ENCODE assay signal across 22 mouse cellular contexts in genomic region chr11:59780241-59780640, GRCm38 (mm10). TPM values are rescaled to one million over a fixed set of nuclear protein-coding genes. Genes with fewer than 3 reads are reported as not detected.
DNase-seq lines count a peak whose midpoint lies in the region; ATAC-seq and TF ChIP-seq lines count a peak whose summit lies in the region.
"Had no signal": no experiment of that assay in that cellular context is flagged by ENCODE, and none has a peak within 500 bp of the region (broad histone marks: within the 10 kb centered on the region; RNA-seq: fewer than 3 reads in every experiment).

No protein-coding gene starts in this region.

- no peak for TF ChIP-seq CTCF in heart, postnatal 0 days (IDR thresholded peaks at IDR 0.05; ENCODE audit: low read depth)
- TF ChIP-seq CTCF in stomach, postnatal 0 days (IDR thresholded peaks at IDR 0.05; ENCODE audit: low read depth), result no peak

- H3K36me3 ChIP-seq in heart, postnatal 0 days (replicated peaks; ENCODE audit: control insufficient read depth, insufficient read depth, low read length), result peaks cover 23% of the 10 kb centered on the region
- H3K36me3 ChIP-seq in heart, embryonic 10.5 days, result peaks cover 38% of the 10 kb centered on the region
- H3K36me3 ChIP-seq in myocyte (ENCODE audit: control insufficient read depth, insufficient read depth), result peaks cover 25% of the 10 kb centered on the region
- peaks cover 17% of the 10 kb centered on the region for H3K36me3 ChIP-seq in stomach, postnatal 0 days (ENCODE audit: control insufficient read depth, insufficient read depth, low read length)

- H3K27ac ChIP-seq in heart, postnatal 0 days (ENCODE audit: low read depth), result peak overlapping the region; percentile 40
- H3K27ac ChIP-seq in heart, embryonic 10.5 days, result no peak overlapping the region
- no peak overlapping the region for H3K27ac ChIP-seq in stomach, postnatal 0 days (replicated peaks)
- H3K27ac ChIP-seq: embryonic facial prominence, embryonic 12.5 days; embryonic facial prominence, embryonic 15.5 days; heart, adult 2 months; hindbrain, embryonic 12.5 days; hindbrain, embryonic 15.5 days had no signal

- H3K27me3 ChIP-seq in heart, postnatal 0 days (ENCODE audit: control insufficient read depth, insufficient read depth, low read length), result no peaks in the 10 kb centered on the region
- peaks cover 4% of the 10 kb centered on the region; the same call in 1 of the 2 replicates for H3K27me3 ChIP-seq in heart, embryonic 10.5 days (ENCODE audit: insufficient read depth, poor library complexity, severe bottlenecking)
- no peaks in the 10 kb centered on the region for H3K27me3 ChIP-seq in myocyte (ENCODE audit: control insufficient read depth, insufficient read depth, insufficient read length)
- no peaks in the 10 kb centered on the region for H3K27me3 ChIP-seq in stomach, postnatal 0 days (ENCODE audit: control insufficient read depth, insufficient read depth, low read length)
- H3K27me3 ChIP-seq: embryonic facial prominence, embryonic 12.5 days; embryonic facial prominence, embryonic 15.5 days; heart, embryonic 12.5 days; hindbrain, embryonic 12.5 days; hindbrain, embryonic 15.5 days had no signal

- H3ac ChIP-seq in myocyte (ENCODE audit: control insufficient read depth, insufficient read length), result no peak overlapping the region

- no peak for TF ChIP-seq EP300 in heart, postnatal 0 days (IDR thresholded peaks at IDR 0.05; ENCODE audit: low read depth)
- no peak for TF ChIP-seq EP300 in stomach, postnatal 0 days (optimal IDR thresholded peaks at IDR 0.05)

- no peaks in the 10 kb centered on the region for H3K9me3 ChIP-seq in heart, postnatal 0 days (replicated peaks; ENCODE audit: control insufficient read depth, low read length)
- no peaks in the 10 kb centered on the region for H3K9me3 ChIP-seq in heart, embryonic 10.5 days
- H3K9me3 ChIP-seq in stomach, postnatal 0 days (ENCODE audit: control insufficient read depth, low read length), result no peaks in the 10 kb centered on the region
- H3K9me3 ChIP-seq: embryonic facial prominence, embryonic 12.5 days; embryonic facial prominence, embryonic 15.5 days; heart, embryonic 12.5 days; hindbrain, embryonic 12.5 days; hindbrain, embryonic 15.5 days had no signal

- ATAC-seq in heart, postnatal 0 days (ENCODE audit: insufficient read depth, low read depth), result no peak
- ATAC-seq in stomach, postnatal 0 days (ENCODE audit: low FRiP score, low TSS enrichment), result no peak
- ATAC-seq: CD4-positive, CD25-positive, alpha-beta regulatory T cell, adult 4 months; forebrain, embryonic 14.5 days; forebrain, postnatal 0 days had no signal

- no peak overlapping the region for H3K4me2 ChIP-seq in heart, postnatal 0 days (ENCODE audit: low read depth, low read length)
- no peak overlapping the region for H3K4me2 ChIP-seq in myocyte (ENCODE audit: low read depth)
- H3K4me2 ChIP-seq in stomach, postnatal 0 days (replicated peaks; ENCODE audit: low read depth), result no peak overlapping the region
- H3K4me2 ChIP-seq: embryonic facial prominence, embryonic 12.5 days; embryonic facial prominence, embryonic 15.5 days; heart, embryonic 12.5 days; hindbrain, embryonic 12.5 days; hindbrain, embryonic 15.5 days had no signal

- no peak overlapping the region for H3K4me3 ChIP-seq in heart, postnatal 0 days (ENCODE audit: low read depth, low read length)
- no peak overlapping the region for H3K4me3 ChIP-seq in heart, embryonic 10.5 days
- H3K4me3 ChIP-seq in myocyte, result no peak overlapping the region
- no peak overlapping the region for H3K4me3 ChIP-seq in stomach, postnatal 0 days (ENCODE audit: low read depth, low read length)
- H3K4me3 ChIP-seq: embryonic facial prominence, embryonic 12.5 days; embryonic facial prominence, embryonic 15.5 days; heart, adult 2 months; heart, embryonic 12.5 days; hindbrain, embryonic 12.5 days; hindbrain, embryonic 15.5 days had no signal

- peaks cover 7% of the 10 kb centered on the region for H3K4me1 ChIP-seq in heart, postnatal 0 days (ENCODE audit: control insufficient read depth, insufficient read depth)
- peaks cover 24% of the 10 kb centered on the region for H3K4me1 ChIP-seq in heart, embryonic 10.5 days
- H3K4me1 ChIP-seq in stomach, postnatal 0 days (replicated peaks; ENCODE audit: control insufficient read depth, insufficient read depth), result no peaks in the 10 kb centered on the region
- H3K4me1 ChIP-seq: embryonic facial prominence, embryonic 12.5 days; embryonic facial prominence, embryonic 15.5 days; hindbrain, embryonic 12.5 days; hindbrain, embryonic 15.5 days had no signal

- H3K9ac ChIP-seq in heart, postnatal 0 days (replicated peaks; ENCODE audit: low read depth, low read length), result no peak overlapping the region
- H3K9ac ChIP-seq in stomach, postnatal 0 days (ENCODE audit: low read length), result no peak overlapping the region
- H3K9ac ChIP-seq: embryonic facial prominence, embryonic 12.5 days; embryonic facial prominence, embryonic 15.5 days; forebrain, postnatal 0 days; heart, embryonic 12.5 days; hindbrain, embryonic 12.5 days; hindbrain, embryonic 15.5 days had no signal

- peak; percentile 38 for DNase-seq in heart, postnatal 0 days (ENCODE audit: low spot score)
- no peak for DNase-seq in heart, embryonic 10.5 days (ENCODE audit: low spot score)
- peak; percentile 33 for DNase-seq in lung, postnatal 36 days
- DNase-seq in lung, postnatal 25 days (ENCODE audit: low spot score), result no peak
- DNase-seq in stomach, postnatal 0 days (ENCODE audit: low spot score), result peak; percentile 43
- DNase-seq: adrenal gland, adult 2 months; adrenal gland, postnatal 14 days; cerebellum, adult 11 months; cerebellum, adult 2 months; cerebellum, adult 9-11 months; forebrain, postnatal 0 days; gastrocnemius, postnatal 25 days had no signal

- TF ChIP-seq POLR2A in myocyte (IDR thresholded peaks at IDR 0.05; ENCODE audit: insufficient read length, low read depth), result no peak

- 56% methylated on average over 4 of the region's 4 CpGs for WGBS in heart, postnatal 0 days
- 79% methylated on average over 4 of the region's 4 CpGs for WGBS in heart, embryonic 10.5 days
- 60% methylated on average over 4 of the region's 4 CpGs for WGBS in stomach, postnatal 0 days

- H3K79me2 ChIP-seq in myocyte (ENCODE audit: control insufficient read depth, insufficient read depth), result no peaks in the 10 kb centered on the region

TF ChIP-seq in myocyte, 11 proteins besides CTCF, POLR2A, EP300 and RAD21:
- TF ChIP-seq MYOD1 (IDR thresholded peaks at IDR 0.05; ENCODE audit: control insufficient read depth in 1 of 3, insufficient read length in 2 of 3, low read depth in 2 of 3) (no peak), POLR2AphosphoS2 (IDR thresholded peaks at IDR 0.05; ENCODE audit: insufficient read length, low read depth) (peak; percentile 59), REST (IDR thresholded peaks at IDR 0.05; ENCODE audit: insufficient read depth, insufficient read length) (no peak)

RNA-seq across cellular contexts. Expression of gene Pld6, which starts 7.2 kb away (rescaled TPM):
- total RNA-seq in heart, postnatal 0 days (2014; rRNA removed; ENCODE audit: low replicate concordance), result not detected in 2 replicates
- 3.3 and 3.4 TPM in 2 replicates for polyA plus RNA-seq in heart, postnatal 0 days (2015; fragmentation: Nextera tagmentation; extraction: Ambion mirVana)
- 5.3 and 6.5 TPM in 2 replicates for polyA plus RNA-seq in heart, embryonic 10.5 days (2016; fragmentation: Nextera tagmentation; extraction: Ambion mirVana)
- polyA plus RNA-seq in myocyte (2012; fragmentation: generic; extraction: Trizol), result 0.02 TPM
- polyA plus RNA-seq in stomach, postnatal 0 days (2015; fragmentation: Nextera tagmentation; extraction: Ambion mirVana), result 5.9 and 6.7 TPM in 2 replicates
- total RNA-seq: gastrocnemius, adult 8-10 months; gastrocnemius, postnatal 25 days had no signal

RNA-seq across cellular contexts. Expression of gene Flcn, which starts 29.6 kb away (rescaled TPM):
- 38.2 and 46.9 TPM in 2 replicates for total RNA-seq in heart, postnatal 0 days (2014; rRNA removed; ENCODE audit: low replicate concordance)
- 43.0 and 43.3 TPM in 2 replicates for polyA plus RNA-seq in heart, postnatal 0 days (2015; fragmentation: Nextera tagmentation; extraction: Ambion mirVana)
- polyA plus RNA-seq in heart, embryonic 10.5 days (2016; fragmentation: Nextera tagmentation; extraction: Ambion mirVana), result 24.7 and 25.0 TPM in 2 replicates
- 43.9 TPM for polyA plus RNA-seq in myocyte (2012; fragmentation: generic; extraction: Trizol)
- polyA plus RNA-seq in stomach, postnatal 0 days (2015; fragmentation: Nextera tagmentation; extraction: Ambion mirVana), result 16.1 and 16.9 TPM in 2 replicates

RNA-seq across cellular contexts. Expression of gene Nt5m, which starts 59.0 kb away (rescaled TPM):
- 59.6 and 63.1 TPM in 2 replicates for total RNA-seq in heart, postnatal 0 days (2014; rRNA removed; ENCODE audit: low replicate concordance)
- polyA plus RNA-seq in heart, postnatal 0 days (2015; fragmentation: Nextera tagmentation; extraction: Ambion mirVana), result 42.3 and 42.8 TPM in 2 replicates
- 39.4 and 39.9 TPM in 2 replicates for polyA plus RNA-seq in heart, embryonic 10.5 days (2016; fragmentation: Nextera tagmentation; extraction: Ambion mirVana)
- polyA plus RNA-seq in myocyte (2012; fragmentation: generic; extraction: Trizol), result 30.8 TPM
- polyA plus RNA-seq in stomach, postnatal 0 days (2015; fragmentation: Nextera tagmentation; extraction: Ambion mirVana), result 21.9 and 23.4 TPM in 2 replicates

RNA-seq across cellular contexts. Expression of gene Cops3, which starts 59.4 kb away (rescaled TPM):
- total RNA-seq in heart, postnatal 0 days (2014; rRNA removed; ENCODE audit: low replicate concordance), result 131 and 159 TPM in 2 replicates
- polyA plus RNA-seq in heart, postnatal 0 days (2015; fragmentation: Nextera tagmentation; extraction: Ambion mirVana), result 114 and 119 TPM in 2 replicates
- polyA plus RNA-seq in heart, embryonic 10.5 days (2016; fragmentation: Nextera tagmentation; extraction: Ambion mirVana), result 192 and 210 TPM in 2 replicates
- 65.7 TPM for polyA plus RNA-seq in myocyte (2012; fragmentation: generic; extraction: Trizol)
- polyA plus RNA-seq in stomach, postnatal 0 days (2015; fragmentation: Nextera tagmentation; extraction: Ambion mirVana), result 90.8 and 92.8 TPM in 2 replicates

Comparison
In these comparisons a context has a peak if more than half of its experiments do, and no peak if none do; other contexts are left out.
1. DNase-seq: peak in heart, postnatal 0 days (single experiment), lung, postnatal 36 days (single experiment) and stomach, postnatal 0 days (single experiment); none in heart, embryonic 10.5 days (single experiment) and lung, postnatal 25 days (single experiment).